Mouse (Mus musculus): ENCODE data around the gene Slco2a1. TPM values are rescaled to one million over a fixed set of nuclear protein-coding genes. Genes with fewer than 3 reads are reported as not detected.
A peak's percentile ranks its signal among the peaks of the same experiment; 100 is the strongest.

Gene Slco2a1
- polyA plus RNA-seq, 1 experiment from 2014 or later, result 1.5 TPM

GRCm38 (mm10) chr9:103060551-103060950, 72.0 kb downstream of the Slco2a1 start:
- H3K4me1 ChIP-seq (ENCODE audit: control insufficient read depth, insufficient read depth, low read length), result no peaks in the 10 kb centered on the region
- no peaks in the 10 kb centered on the region for H3K36me3 ChIP-seq (ENCODE audit: control insufficient read depth, insufficient read depth, low read length)
- no peak overlapping the region for H3K4me3 ChIP-seq (replicated peaks; ENCODE audit: low read depth, low read length)
- DNase-seq (no peak), ATAC-seq (ENCODE audit: low FRiP score, low TSS enrichment) (no peak)
- H3K9me3 ChIP-seq (ENCODE audit: control insufficient read depth, low read length), result no peaks in the 10 kb centered on the region
- 91% methylated on average over 2 of the region's 2 CpGs for WGBS
- no peak overlapping the region for H3K4me2 ChIP-seq (ENCODE audit: low read length)
- H3K27ac ChIP-seq (replicated peaks; ENCODE audit: low read depth, low read length), result no peak overlapping the region
- no peak overlapping the region for H3K9ac ChIP-seq (replicated peaks; ENCODE audit: low read length)
- no peaks in the 10 kb centered on the region for H3K27me3 ChIP-seq (ENCODE audit: control insufficient read depth, insufficient read depth, low read length)

GRCm38 (mm10) chr9:103061471-103062053, 73.0 kb downstream of the Slco2a1 start:
- Histone ChIP-seq H3K36me3 (ENCODE audit: control insufficient read depth, insufficient read depth, low read length) (no peaks in the 10 kb centered on the region), H3K4me2 (ENCODE audit: low read length) (no peak overlapping the region), H3K4me3 (replicated peaks; ENCODE audit: low read depth, low read length) (no peak overlapping the region), H3K4me1 (ENCODE audit: control insufficient read depth, insufficient read depth, low read length) (no peaks in the 10 kb centered on the region), H3K27ac (replicated peaks; ENCODE audit: low read depth, low read length) (no peak overlapping the region), H3K27me3 (ENCODE audit: control insufficient read depth, insufficient read depth, low read length) (no peaks in the 10 kb centered on the region), H3K9ac (replicated peaks; ENCODE audit: low read length) (no peak overlapping the region), H3K9me3 (ENCODE audit: control insufficient read depth, low read length) (no peaks in the 10 kb centered on the region)
- WGBS, result 78% methylated on average over 5 of the region's 5 CpGs
- no peak for ATAC-seq (ENCODE audit: low FRiP score, low TSS enrichment)
- no peak for DNase-seq

DNA sequence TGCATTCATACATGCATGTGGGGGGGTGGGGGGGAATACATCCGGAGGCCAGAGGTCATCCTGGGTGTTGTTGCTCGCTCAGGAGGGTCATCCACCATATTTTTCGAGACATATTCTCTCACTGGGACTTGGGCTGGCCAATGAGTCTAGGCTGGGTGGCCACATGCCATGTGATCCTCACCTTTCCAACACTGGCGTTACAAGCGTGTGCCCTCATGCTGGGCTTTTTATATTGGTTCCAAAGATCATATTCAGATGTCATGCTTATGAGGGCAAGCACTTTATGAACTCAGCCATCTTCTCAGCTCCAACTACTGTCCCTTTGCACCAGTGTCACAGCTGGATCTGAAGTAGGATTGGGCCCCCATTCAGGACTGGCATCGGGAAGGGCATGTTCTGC, 75.1 kb downstream of the Slco2a1 start:
- no peaks in the 10 kb centered on the region for H3K27me3 ChIP-seq (ENCODE audit: control insufficient read depth, insufficient read depth, low read length)

GRCm38 (mm10) chr9:103066845-103067244, 78.3 kb downstream of the Slco2a1 start:
- DNase-seq, result peak; percentile 38
- 83% methylated on average over 8 of the region's 8 CpGs for WGBS
- no peaks in the 10 kb centered on the region for H3K36me3 ChIP-seq (ENCODE audit: control insufficient read depth, insufficient read depth, low read length)
- no peak overlapping the region for H3K27ac ChIP-seq (replicated peaks; ENCODE audit: low read depth, low read length)
- H3K9me3 ChIP-seq (ENCODE audit: control insufficient read depth, low read length), result no peaks in the 10 kb centered on the region
- H3K4me2 ChIP-seq (ENCODE audit: low read length), result no peak overlapping the region
- H3K4me3 ChIP-seq (replicated peaks; ENCODE audit: low read depth, low read length), result no peak overlapping the region
- no peaks in the 10 kb centered on the region for H3K27me3 ChIP-seq (ENCODE audit: control insufficient read depth, insufficient read depth, low read length)
- ATAC-seq (ENCODE audit: low FRiP score, low TSS enrichment), result no peak
- H3K9ac ChIP-seq (replicated peaks; ENCODE audit: low read length), result no peak overlapping the region
- H3K4me1 ChIP-seq (ENCODE audit: control insufficient read depth, insufficient read depth, low read length), result no peaks in the 10 kb centered on the region

More for the DNA sequence above, 75.1 kb downstream of the Slco2a1 start:
- Histone ChIP-seq H3K4me3 (replicated peaks; ENCODE audit: low read depth, low read length) (no peak overlapping the region), H3K27ac (replicated peaks; ENCODE audit: low read depth, low read length) (no peak overlapping the region), H3K4me2 (ENCODE audit: low read length) (no peak overlapping the region), H3K9ac (replicated peaks; ENCODE audit: low read length) (no peak overlapping the region), H3K4me1 (ENCODE audit: control insufficient read depth, insufficient read depth, low read length) (no peaks in the 10 kb centered on the region), H3K36me3 (ENCODE audit: control insufficient read depth, insufficient read depth, low read length) (no peaks in the 10 kb centered on the region), H3K9me3 (ENCODE audit: control insufficient read depth, low read length) (no peaks in the 10 kb centered on the region)
- ATAC-seq (ENCODE audit: low FRiP score, low TSS enrichment), result no peak
- DNase-seq, result no peak
- WGBS, result 89% methylated on average over 6 of the region's 6 CpGs

DNA sequence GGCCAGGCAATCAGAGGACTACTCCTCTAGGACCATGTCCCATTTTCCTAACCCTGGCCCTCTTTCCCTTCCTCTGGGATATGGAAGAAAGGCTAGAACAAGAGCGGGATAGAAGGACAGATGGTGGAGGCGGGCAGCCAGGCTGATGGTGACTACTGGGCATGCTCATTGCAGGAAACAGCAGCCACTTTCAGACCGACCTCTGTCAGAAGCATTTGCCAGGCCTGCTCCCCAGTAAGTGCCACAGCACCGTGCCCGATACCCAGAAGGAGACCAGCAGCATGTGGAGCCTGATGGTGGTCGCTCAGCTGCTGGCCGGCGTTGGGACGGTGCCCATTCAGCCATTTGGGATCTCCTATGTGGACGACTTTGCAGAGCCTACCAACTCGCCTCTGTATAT, 79.1 kb downstream of the Slco2a1 start:
- H3K36me3 ChIP-seq (ENCODE audit: control insufficient read depth, insufficient read depth, low read length), result no peaks in the 10 kb centered on the region
- DNase-seq (no peak), ATAC-seq (ENCODE audit: low FRiP score, low TSS enrichment) (no peak)
- no peak overlapping the region for H3K27ac ChIP-seq (replicated peaks; ENCODE audit: low read depth, low read length)
- no peak overlapping the region for H3K4me3 ChIP-seq (replicated peaks; ENCODE audit: low read depth, low read length)
- no peak overlapping the region for H3K4me2 ChIP-seq (ENCODE audit: low read length)
- WGBS, result 87% methylated on average over 11 of the region's 11 CpGs
- H3K9ac ChIP-seq (replicated peaks; ENCODE audit: low read length), result no peak overlapping the region
- H3K4me1 ChIP-seq (ENCODE audit: control insufficient read depth, insufficient read depth, low read length), result no peaks in the 10 kb centered on the region
- no peaks in the 10 kb centered on the region for H3K27me3 ChIP-seq (ENCODE audit: control insufficient read depth, insufficient read depth, low read length)
- no peaks in the 10 kb centered on the region for H3K9me3 ChIP-seq (ENCODE audit: control insufficient read depth, low read length)

- DNase-seq (no peak), ATAC-seq (ENCODE audit: low FRiP score, low TSS enrichment) (no peak)
- Histone ChIP-seq H3K9ac (replicated peaks; ENCODE audit: low read length) (no peak overlapping the region), H3K36me3 (ENCODE audit: control insufficient read depth, insufficient read depth, low read length) (no peaks in the 10 kb centered on the region), H3K4me1 (ENCODE audit: control insufficient read depth, insufficient read depth, low read length) (no peaks in the 10 kb centered on the region), H3K27ac (replicated peaks; ENCODE audit: low read depth, low read length) (no peak overlapping the region), H3K4me3 (replicated peaks; ENCODE audit: low read depth, low read length) (no peak overlapping the region), H3K27me3 (ENCODE audit: control insufficient read depth, insufficient read depth, low read length) (no peaks in the 10 kb centered on the region), H3K4me2 (ENCODE audit: low read length) (no peak overlapping the region), H3K9me3 (ENCODE audit: control insufficient read depth, low read length) (no peaks in the 10 kb centered on the region)
- WGBS, result 89% methylated on average over 8 of the region's 8 CpGs
Measured at GRCm38 (mm10) chr9:103068769-103069168, 80.3 kb downstream of the Slco2a1 start.

GRCm38 (mm10) chr9:103071541-103072203, 83.2 kb downstream of the Slco2a1 start:
- Histone ChIP-seq H3K27me3 (ENCODE audit: control insufficient read depth, insufficient read depth, low read length) (no peaks in the 10 kb centered on the region), H3K27ac (replicated peaks; ENCODE audit: low read depth, low read length) (no peak overlapping the region)

GRCm38 (mm10) chr9:103072204-103072599, 83.7 kb downstream of the Slco2a1 start:
- Histone ChIP-seq H3K9ac (replicated peaks; ENCODE audit: low read length) (no peak overlapping the region), H3K27ac (replicated peaks; ENCODE audit: low read depth, low read length) (no peak overlapping the region), H3K27me3 (ENCODE audit: control insufficient read depth, insufficient read depth, low read length) (no peaks in the 10 kb centered on the region), H3K36me3 (ENCODE audit: control insufficient read depth, insufficient read depth, low read length) (no peaks in the 10 kb centered on the region), H3K9me3 (ENCODE audit: control insufficient read depth, low read length) (no peaks in the 10 kb centered on the region), H3K4me2 (ENCODE audit: low read length) (no peak overlapping the region), H3K4me3 (replicated peaks; ENCODE audit: low read depth, low read length) (no peak overlapping the region), H3K4me1 (ENCODE audit: control insufficient read depth, insufficient read depth, low read length) (no peaks in the 10 kb centered on the region)
- WGBS, result 94% methylated on average over 6 of the region's 6 CpGs
- ATAC-seq (ENCODE audit: low FRiP score, low TSS enrichment) (no peak), DNase-seq (no peak)

More at GRCm38 (mm10) chr9:103071541-103072203, 83.2 kb downstream of the Slco2a1 start:
- no peaks in the 10 kb centered on the region for H3K9me3 ChIP-seq (ENCODE audit: control insufficient read depth, low read length)
- H3K4me3 ChIP-seq (replicated peaks; ENCODE audit: low read depth, low read length), result no peak overlapping the region
- no peak overlapping the region for H3K4me2 ChIP-seq (ENCODE audit: low read length)
- H3K36me3 ChIP-seq (ENCODE audit: control insufficient read depth, insufficient read depth, low read length), result no peaks in the 10 kb centered on the region
- ATAC-seq (ENCODE audit: low FRiP score, low TSS enrichment), result no peak
- no peaks in the 10 kb centered on the region for H3K4me1 ChIP-seq (ENCODE audit: control insufficient read depth, insufficient read depth, low read length)
- no peak for DNase-seq
- WGBS, result 91% methylated on average over 7 of the region's 7 CpGs
- no peak overlapping the region for H3K9ac ChIP-seq (replicated peaks; ENCODE audit: low read length)

DNA sequence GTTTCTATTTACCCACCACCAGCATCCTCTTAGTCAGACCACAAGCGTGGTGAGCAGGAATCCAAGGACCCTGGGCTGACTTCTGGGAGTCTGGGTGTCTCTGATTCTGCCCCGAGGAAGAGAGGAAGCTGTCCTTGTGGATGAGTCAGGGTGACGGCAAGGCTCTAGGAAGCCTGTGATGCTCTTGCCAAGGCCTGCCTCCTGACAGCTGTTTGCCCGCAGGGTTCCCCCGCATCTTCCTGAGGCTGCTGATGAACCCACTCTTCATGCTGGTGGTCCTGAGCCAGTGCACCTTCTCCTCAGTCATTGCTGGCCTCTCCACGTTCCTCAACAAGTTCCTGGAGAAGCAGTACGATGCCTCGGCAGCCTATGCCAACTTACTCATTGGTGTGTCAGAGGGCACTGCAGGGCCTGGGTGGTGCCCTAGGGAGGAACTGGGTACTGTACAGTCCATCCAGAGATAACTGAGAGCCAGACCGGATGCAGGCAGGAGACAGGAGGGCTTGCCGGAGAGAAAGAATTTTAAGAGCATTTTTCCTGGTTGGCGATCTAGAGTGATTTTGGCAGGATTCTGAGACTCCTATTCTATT, 84.5 kb downstream of the Slco2a1 start:
- DNase-seq, result no peak
- WGBS, result 92% methylated on average over 11 of the region's 11 CpGs
- Histone ChIP-seq H3K9me3 (ENCODE audit: control insufficient read depth, low read length) (no peaks in the 10 kb centered on the region), H3K9ac (replicated peaks; ENCODE audit: low read length) (no peak overlapping the region), H3K27ac (replicated peaks; ENCODE audit: low read depth, low read length) (no peak overlapping the region), H3K4me3 (replicated peaks; ENCODE audit: low read depth, low read length) (no peak overlapping the region), H3K27me3 (ENCODE audit: control insufficient read depth, insufficient read depth, low read length) (no peaks in the 10 kb centered on the region), H3K4me2 (ENCODE audit: low read length) (no peak overlapping the region), H3K36me3 (ENCODE audit: control insufficient read depth, insufficient read depth, low read length) (no peaks in the 10 kb centered on the region), H3K4me1 (ENCODE audit: control insufficient read depth, insufficient read depth, low read length) (no peaks in the 10 kb centered on the region)
- no peak for ATAC-seq (ENCODE audit: low FRiP score, low TSS enrichment)

All from midbrain, embryonic 14.5 days (tissue).